Mouse (Mus musculus) liver, embryonic 11.5 days (tissue): Measurements from ENCODE around the gene Fbxo31. TPM values are rescaled to one million over a fixed set of nuclear protein-coding genes. Genes with fewer than 3 reads are reported as not detected.

ENCODE experiments used
- ATAC-seq: fragments of 200-750 bp; cut with Nextera tagmentation; replicated peaks from 2 replicates; pipeline ENCODE4 v1.8.0; 2017; ENCODE audit warnings: moderate number of reproducible peaks, mild to moderate bottlenecking, moderate TSS enrichment, moderate library complexity; ENCODE audit not compliant: low FRiP score
- DNase-seq: peaks from one replicate; pipeline ENCODE4 v3.0.0-alpha.2; 2017; ENCODE audit warnings: low spot score
- H3K27ac ChIP-seq: fragments of 300-500 bp; sonication (generic); 2 replicates; pipeline ENCODE4 v1.5.1; 2014; ENCODE audit warnings: mild to moderate bottlenecking, low read depth, low read length, control low read depth
- H3K27me3 ChIP-seq: fragments of 300-500 bp; sonication (generic); replicated peaks from 2 replicates; pipeline ENCODE4 v1.6.1; 2014; ENCODE audit warnings: low read length, mixed read lengths; ENCODE audit not compliant: control insufficient read depth, insufficient read depth
- H3K36me3 ChIP-seq: fragments of 300-500 bp; sonication (generic); 2 replicates; pipeline ENCODE4 v1.6.1; 2014; ENCODE audit warnings: mild to moderate bottlenecking, low read length, moderate library complexity, mixed read lengths; ENCODE audit not compliant: control insufficient read depth, insufficient read depth
- H3K4me1 ChIP-seq: fragments of 300-500 bp; sonication (generic); replicated peaks from 2 replicates; pipeline ENCODE4 v1.6.1; 2014; ENCODE audit warnings: low read length, mixed read lengths; ENCODE audit not compliant: control insufficient read depth, insufficient read depth
- H3K4me2 ChIP-seq: fragments of 300-500 bp; sonication (generic); 2 replicates; pipeline ENCODE4 v1.6.1; 2014; ENCODE audit warnings: mild to moderate bottlenecking, control low read depth, moderate library complexity
- H3K4me3 ChIP-seq: fragments of 300-500 bp; sonication (generic); 2 replicates; pipeline ENCODE4 v1.5.1; 2014; ENCODE audit warnings: low read depth, low read length, control low read depth
- H3K9ac ChIP-seq: fragments of 300-500 bp; sonication (generic); 2 replicates; pipeline ENCODE4 v1.6.1; 2014; ENCODE audit warnings: low read depth, low read length, control low read depth
- H3K9me3 ChIP-seq: fragments of 300-500 bp; sonication (generic); 2 replicates; pipeline ENCODE4 v1.6.1; 2016; ENCODE audit warnings: low read length, inconsistent platforms, mixed read lengths; ENCODE audit not compliant: control insufficient read depth
- WGBS: fragments of 180-500 bp; shearing (Covaris S2); extraction: QIAGEN DNeasy Blood & Tissue Kit; methylation state at CpG from one replicate; pipeline ENCODE4 v1.1.7; 2014; 5-methylcytosine and 5-hydroxymethylcytosine counted together
- polyA plus RNA-seq: library from polyadenylated mRNA; unstranded; fragments of >200 nt; fragmentation: Nextera tagmentation; extraction: Ambion mirVana; gene quantifications from 2 replicates; pipeline ENCODE4 v1.2.1, GENCODE M21; 2014

The Fbxo31 gene
- polyA plus RNA-seq, 1 experiment from 2014 or later, result 23.8 TPM

DNA sequence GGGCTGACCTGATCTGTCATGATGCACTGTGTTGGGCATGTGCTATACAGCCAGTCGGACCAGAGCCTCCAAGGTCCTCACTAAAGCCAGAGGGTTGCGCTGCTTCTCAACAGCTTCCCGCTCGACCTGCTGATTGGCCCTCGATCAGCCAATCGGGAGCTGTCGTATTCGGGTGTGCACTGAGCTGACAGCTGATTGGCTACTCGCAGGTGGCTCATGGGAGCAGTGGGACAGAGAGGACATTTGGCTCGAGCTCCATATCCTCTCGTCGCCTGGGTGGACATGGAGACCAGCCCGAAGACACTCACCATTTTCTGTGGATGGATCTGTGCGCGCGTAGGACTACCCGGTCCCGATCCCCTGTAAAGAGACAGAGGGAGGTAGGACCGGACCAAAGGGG lies 36.7 kb downstream of the Fbxo31 start:
- Histone ChIP-seq H3K9me3 (no peaks in the 10 kb centered on the region), H3K4me2 (no peak overlapping the region), H3K27me3 (peaks cover 7% of the 10 kb centered on the region; the same call in 1 of the 2 replicates), H3K9ac (no peak overlapping the region), H3K36me3 (no peaks in the 10 kb centered on the region), H3K4me3 (no peak overlapping the region), H3K4me1 (no peaks in the 10 kb centered on the region), H3K27ac (no peak overlapping the region)
- no peak for DNase-seq
- no peak; the same call in 1 of the 2 replicates for ATAC-seq
- 63% methylated on average over 19 of the region's 19 CpGs for WGBS

DNA sequence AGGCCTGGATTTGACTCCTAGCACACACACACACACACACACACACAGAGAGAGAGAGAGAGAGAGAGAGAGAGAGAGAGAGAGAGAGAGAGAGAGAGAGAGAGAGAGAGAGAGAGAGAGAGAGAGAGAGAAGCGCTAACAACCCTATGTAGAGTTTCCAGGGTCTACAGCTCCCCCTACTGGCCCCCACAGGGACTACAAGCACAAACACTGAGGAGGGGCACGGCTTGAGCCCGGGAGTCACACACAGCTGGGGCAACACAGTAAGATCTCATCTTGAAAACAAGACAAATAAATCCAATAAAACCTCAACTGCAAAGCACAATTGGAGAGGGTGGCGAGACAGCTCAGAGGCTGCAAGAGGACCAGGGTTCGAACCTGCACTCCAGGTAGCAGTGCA lies 46.2 kb downstream of the Fbxo31 start:
- no peak for ATAC-seq
- Histone ChIP-seq H3K27me3 (no peaks in the 10 kb centered on the region), H3K9me3 (no peaks in the 10 kb centered on the region), H3K4me3 (no peak overlapping the region), H3K4me2 (no peak overlapping the region), H3K36me3 (no peaks in the 10 kb centered on the region), H3K4me1 (no peaks in the 10 kb centered on the region), H3K27ac (no peak overlapping the region), H3K9ac (no peak overlapping the region)
- whole genome bisulfite sequencing, result 44% methylated on average over 5 of the region's 5 CpGs
- DNase-seq, result no peak

DNA sequence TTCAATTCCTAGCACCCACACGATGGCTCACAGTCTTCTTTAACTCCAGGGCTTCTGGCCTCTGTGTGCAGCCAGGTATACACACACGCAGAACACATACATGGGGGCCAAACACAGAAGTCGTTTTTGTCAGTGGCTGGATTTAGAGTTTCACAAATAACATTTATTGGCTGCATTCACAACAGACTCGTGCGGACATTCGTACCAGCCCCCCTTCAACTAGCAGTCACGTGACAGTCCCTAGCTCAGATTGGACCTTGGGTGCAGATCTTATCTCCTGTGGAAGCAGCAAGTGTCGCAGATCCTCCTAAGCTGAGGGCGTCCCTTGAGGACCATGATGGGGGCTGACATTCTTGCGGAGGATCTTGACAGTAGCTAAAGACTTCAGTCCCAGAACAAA lies 48.0 kb downstream of the Fbxo31 start:
- no peaks in the 10 kb centered on the region for H3K9me3 ChIP-seq
- no peaks in the 10 kb centered on the region for H3K4me1 ChIP-seq
- H3K9ac ChIP-seq, result no peak overlapping the region
- WGBS, result 76% methylated on average over 10 of the region's 10 CpGs
- no peak overlapping the region for H3K4me2 ChIP-seq
- no peak for ATAC-seq
- no peak overlapping the region for H3K27ac ChIP-seq
- H3K4me3 ChIP-seq, result no peak overlapping the region
- no peak for DNase-seq
- H3K27me3 ChIP-seq, result no peaks in the 10 kb centered on the region
- no peaks in the 10 kb centered on the region for H3K36me3 ChIP-seq

DNA sequence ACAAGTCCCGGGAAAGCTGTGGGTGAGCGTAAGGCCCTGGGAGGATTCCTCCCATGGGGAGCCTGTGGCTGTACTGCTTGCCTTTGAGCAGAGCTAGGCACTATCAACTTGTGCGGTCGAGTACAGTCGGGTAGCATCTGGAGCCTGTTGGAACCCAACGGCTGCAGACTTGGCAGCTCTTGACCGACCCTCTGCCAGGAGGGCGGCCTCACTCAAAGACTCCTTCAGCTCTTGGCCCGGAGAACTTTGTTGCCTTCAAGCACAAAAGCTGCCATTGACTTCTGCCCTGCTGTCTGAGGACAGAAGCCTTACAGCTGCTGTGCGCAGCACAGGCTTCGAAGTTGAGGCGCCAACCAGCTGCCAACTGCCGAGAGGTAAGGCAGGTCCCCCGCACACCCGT lies 49.8 kb downstream of the Fbxo31 start:
- ATAC-seq, result no peak
- no peak overlapping the region for H3K9ac ChIP-seq
- no peak overlapping the region for H3K4me2 ChIP-seq
- no peak overlapping the region for H3K27ac ChIP-seq
- H3K36me3 ChIP-seq, result no peaks in the 10 kb centered on the region
- 88% methylated on average over 15 of the region's 15 CpGs for WGBS
- H3K4me3 ChIP-seq, result no peak overlapping the region
- no peak for DNase-seq
- H3K27me3 ChIP-seq, result no peaks in the 10 kb centered on the region
- H3K9me3 ChIP-seq, result no peaks in the 10 kb centered on the region
- H3K4me1 ChIP-seq, result no peaks in the 10 kb centered on the region

DNA sequence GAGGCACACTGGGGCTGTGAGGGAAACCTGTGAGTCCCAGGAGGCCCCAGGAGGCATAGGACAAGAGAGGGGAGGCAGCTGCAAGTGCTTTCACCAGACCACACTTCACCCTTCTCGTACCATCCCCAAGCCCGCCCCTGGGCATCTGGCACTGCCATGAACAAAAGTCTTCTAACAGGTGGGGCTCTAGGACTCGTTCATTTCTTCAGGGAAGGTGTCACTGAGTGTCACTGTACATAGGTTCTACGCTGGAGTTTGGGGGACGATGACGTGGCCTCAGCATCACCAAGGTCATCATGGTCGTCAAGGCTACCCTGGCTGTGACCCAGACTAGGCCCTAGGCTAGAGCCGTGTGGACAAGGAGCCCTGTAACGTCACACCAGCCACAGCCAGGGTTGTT lies 50.9 kb downstream of the Fbxo31 start:
- Histone ChIP-seq H3K4me2 (no peak overlapping the region), H3K27ac (no peak overlapping the region), H3K9ac (no peak overlapping the region), H3K4me3 (no peak overlapping the region), H3K36me3 (no peaks in the 10 kb centered on the region), H3K9me3 (no peaks in the 10 kb centered on the region), H3K27me3 (no peaks in the 10 kb centered on the region), H3K4me1 (no peaks in the 10 kb centered on the region)
- no peak for ATAC-seq
- no peak for DNase-seq
- WGBS, result 78% methylated on average over 9 of the region's 9 CpGs

- no peaks in the 10 kb centered on the region for H3K36me3 ChIP-seq
- 53% methylated on average over 6 of the region's 6 CpGs for WGBS
- no peak overlapping the region for H3K4me3 ChIP-seq
- H3K4me1 ChIP-seq, result no peaks in the 10 kb centered on the region
- H3K9me3 ChIP-seq, result no peaks in the 10 kb centered on the region
- no peak overlapping the region for H3K9ac ChIP-seq
- H3K4me2 ChIP-seq, result no peak overlapping the region
- H3K27me3 ChIP-seq, result no peaks in the 10 kb centered on the region
- H3K27ac ChIP-seq, result no peak overlapping the region
- no peak for DNase-seq
- ATAC-seq, result no peak
Observed at GRCm38 (mm10) chr8:121526811-121527550, 51.6 kb downstream of the Fbxo31 start.

DNA sequence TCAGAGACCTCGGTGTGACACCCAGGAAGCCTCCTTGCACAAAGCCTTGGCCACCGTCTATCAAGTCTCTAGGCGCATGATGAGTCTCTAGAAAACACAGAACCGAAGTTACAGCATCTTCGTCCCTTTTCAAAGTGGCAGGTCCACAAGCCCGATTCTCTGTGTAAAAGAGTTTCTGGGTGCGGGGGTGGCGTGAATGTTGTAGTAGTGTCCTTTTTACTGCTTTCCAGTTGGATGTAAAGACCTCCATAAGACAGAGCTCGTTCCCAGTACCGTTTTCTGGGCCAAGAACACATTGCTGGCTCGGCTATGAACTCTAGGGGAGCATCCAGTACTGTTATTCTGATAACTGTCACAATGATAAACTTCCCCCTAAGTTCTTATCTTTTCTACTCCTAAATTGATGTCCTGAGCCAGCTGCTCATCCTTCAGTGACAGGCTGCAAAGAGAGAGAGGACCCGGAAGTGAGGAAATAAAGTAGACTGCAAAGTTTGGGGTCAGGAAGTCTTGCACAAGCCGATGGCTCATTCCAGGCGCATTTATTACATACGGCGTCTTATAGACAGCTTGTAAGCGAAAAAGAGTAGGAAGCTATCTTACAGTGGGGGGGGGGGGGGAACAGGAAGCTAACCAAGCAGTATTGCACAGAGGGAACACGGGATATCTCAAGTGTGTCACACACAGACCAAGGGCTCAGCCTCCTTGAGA lies 53.3 kb downstream of the Fbxo31 start:
- ATAC-seq (no peak), DNase-seq (no peak)
- Histone ChIP-seq H3K27ac (no peak overlapping the region), H3K4me2 (no peak overlapping the region), H3K9ac (no peak overlapping the region), H3K27me3 (no peaks in the 10 kb centered on the region), H3K36me3 (no peaks in the 10 kb centered on the region), H3K4me3 (no peak overlapping the region), H3K9me3 (no peaks in the 10 kb centered on the region), H3K4me1 (no peaks in the 10 kb centered on the region)
- 60% methylated on average over 18 of the region's 18 CpGs for WGBS

GRCm38 (mm10) chr8:121513429-121513828 lies 65.2 kb downstream of the Fbxo31 start:
- no peaks in the 10 kb centered on the region for H3K4me1 ChIP-seq
- peaks cover 9% of the 10 kb centered on the region; the same call in 1 of the 2 replicates for H3K27me3 ChIP-seq
- no peak overlapping the region for H3K9ac ChIP-seq
- H3K9me3 ChIP-seq, result no peaks in the 10 kb centered on the region
- no peak overlapping the region for H3K4me3 ChIP-seq
- no peaks in the 10 kb centered on the region for H3K36me3 ChIP-seq
- H3K27ac ChIP-seq, result no peak overlapping the region
- ATAC-seq (no peak), DNase-seq (peak; percentile 63)
- WGBS, result 8% methylated on average over 12 of the region's 12 CpGs
- H3K4me2 ChIP-seq, result no peak overlapping the region

- Histone ChIP-seq H3K4me1 (no peaks in the 10 kb centered on the region; the same call in 1 of the 2 replicates), H3K9ac (no peak overlapping the region), H3K36me3 (no peaks in the 10 kb centered on the region), H3K4me2 (no peak overlapping the region), H3K27me3 (peaks cover 9% of the 10 kb centered on the region; the same call in 1 of the 2 replicates), H3K27ac (no peak overlapping the region), H3K9me3 (no peaks in the 10 kb centered on the region), H3K4me3 (no peak overlapping the region)
- ATAC-seq (no peak), DNase-seq (no peak)
- WGBS, result 62% methylated on average over 9 of the region's 9 CpGs
Observed at GRCm38 (mm10) chr8:121511751-121512150, 66.9 kb downstream of the Fbxo31 start.
